Mouse (Mus musculus) MEL (cell line): ENCODE results near the gene Ddx55. TPM values are rescaled to one million over a fixed set of nuclear protein-coding genes. Genes with fewer than 3 reads are reported as not detected.
"Not testable (repeated sequence)": the region's sequence is repeated elsewhere in the genome, so short reads cannot be mapped to it uniquely, and the experiment has no call there.

Experiments
- DNase-seq: peaks from one replicate; pipeline ENCODE4 v3.0.0; 2011; ENCODE audit warnings: low read depth, low spot score
- H3K27ac ChIP-seq: 2 replicates; pipeline ENCODE4 v1.5.1; 2012; ENCODE audit warnings: low read depth, mild to moderate bottlenecking, control low read depth, low read length, moderate library complexity; ENCODE audit not compliant: control insufficient read depth
- H3K27me3 ChIP-seq, 2 experiments: fragments of 150-350 bp in 1 of 2; sonication (generic) in 1 of 2; 2 replicates each; pipeline ENCODE4 v1.6.1; 2012; ENCODE audit warnings: low read length in 2 of 2, mild to moderate bottlenecking in 2 of 2, improper control_type of control experiment in 1 of 2, moderate library complexity in 1 of 2; ENCODE audit not compliant: insufficient read depth in 2 of 2, control insufficient read depth in 1 of 2
- H3K36me3 ChIP-seq, 2 experiments: 2 replicates each; pipeline ENCODE4 v1.6.1; 2012 to 2014; ENCODE audit warnings: low read length in 2 of 2, improper control_type of control experiment in 1 of 2, inconsistent platforms in 1 of 2, mild to moderate bottlenecking in 1 of 2; ENCODE audit not compliant: insufficient read depth in 2 of 2, control insufficient read depth in 1 of 2
- H3K4me1 ChIP-seq, 2 experiments: fragments of 150-350 bp in 1 of 2; sonication (generic) in 1 of 2; 2 replicates each; pipeline ENCODE4 v1.6.1; 2012; ENCODE audit warnings: low read length in 2 of 2, improper control_type of control experiment in 1 of 2, mild to moderate bottlenecking in 1 of 2; ENCODE audit not compliant: insufficient read depth in 2 of 2, control insufficient read depth in 1 of 2
- H3K4me3 ChIP-seq, 2 experiments: fragments of 150-350 bp in 1 of 2; sonication (generic) in 1 of 2; 2 replicates each; pipeline ENCODE4 v1.5.1; 2012; ENCODE audit warnings: low read depth in 2 of 2, low read length in 2 of 2, mild to moderate bottlenecking in 2 of 2, moderate library complexity in 2 of 2, control low read depth in 1 of 2, improper control_type of control experiment in 1 of 2; ENCODE audit not compliant: control insufficient read depth in 1 of 2, insufficient read depth in 1 of 2
- H3K79me2 ChIP-seq: 2 replicates; pipeline ENCODE4 v1.6.1; 2012; ENCODE audit warnings: mild to moderate bottlenecking, low read length, moderate library complexity; ENCODE audit not compliant: control insufficient read depth, poor library complexity, insufficient read depth
- H3K9ac ChIP-seq: 2 replicates; pipeline ENCODE4 v1.6.1; 2012; ENCODE audit warnings: low read depth, mild to moderate bottlenecking, control low read depth, low read length, moderate library complexity; ENCODE audit not compliant: control insufficient read depth, poor library complexity, severe bottlenecking
- H3K9me3 ChIP-seq: fragments of 150-350 bp; sonication (generic); replicated peaks from 2 replicates; pipeline ENCODE4 v1.6.1; 2012; ENCODE audit warnings: mild to moderate bottlenecking, low read length, improper control_type of control experiment, moderate library complexity; ENCODE audit not compliant: insufficient read depth
- CHD1 ChIP-seq: IDR thresholded peaks from 2 replicates; pipeline ENCODE4 v1.6.1; 2012; ENCODE audit warnings: low read depth, mild to moderate bottlenecking, inconsistent platforms, low read length, improper control_type of control experiment
- CTCF ChIP-seq, 3 experiments: IDR thresholded peaks in 2 of 3; conservative IDR thresholded peaks in 1 of 3; 2 replicates each; pipeline ENCODE4 v1.5.1; 2011 to 2012; ENCODE audit warnings: low read length in 3 of 3, low read depth in 2 of 3, mild to moderate bottlenecking in 2 of 3, improper control_type of control experiment in 1 of 3, inconsistent platforms in 1 of 3, mixed read lengths in 1 of 3, moderate library complexity in 1 of 3; ENCODE audit not compliant: control insufficient read depth in 1 of 3, insufficient read depth in 1 of 3, poor library complexity in 1 of 3, severe bottlenecking in 1 of 3
- ETS1 ChIP-seq: IDR thresholded peaks from 2 replicates; pipeline ENCODE4 v1.6.1; 2012; ENCODE audit warnings: low read depth, mild to moderate bottlenecking, inconsistent platforms, low read length, improper control_type of control experiment, moderate library complexity
- GABPA ChIP-seq: IDR thresholded peaks from 2 replicates; pipeline ENCODE4 v1.6.1; 2012; ENCODE audit warnings: low read depth, mild to moderate bottlenecking, inconsistent platforms, low read length, improper control_type of control experiment, moderate library complexity
- GATA1 ChIP-seq: IDR thresholded peaks from 2 replicates; pipeline ENCODE4 v1.6.1; 2011; ENCODE audit warnings: low read depth, low read length, improper control_type of control experiment
- JUND ChIP-seq: IDR thresholded peaks from 2 replicates; pipeline ENCODE4 v1.6.1; 2011; ENCODE audit warnings: low read depth, mild to moderate bottlenecking, improper control_type of control experiment, low read length
- MAX ChIP-seq: IDR thresholded peaks from 2 replicates; pipeline ENCODE4 v1.6.1; 2011; ENCODE audit warnings: low read length, improper control_type of control experiment
- MAZ ChIP-seq: IDR thresholded peaks from 2 replicates; pipeline ENCODE4 v1.6.1; 2012; ENCODE audit warnings: low read depth, mild to moderate bottlenecking, inconsistent platforms, low read length, improper control_type of control experiment
- MYB ChIP-seq: IDR thresholded peaks from 2 replicates; pipeline ENCODE4 v1.6.1; 2011; ENCODE audit warnings: mild to moderate bottlenecking, low read depth, low read length, improper control_type of control experiment
- NRF1 ChIP-seq: IDR thresholded peaks from 2 replicates; pipeline ENCODE4 v1.6.1; 2014; ENCODE audit warnings: low read depth, mild to moderate bottlenecking, inconsistent platforms, low read length, improper control_type of control experiment, moderate library complexity; ENCODE audit not compliant: poor library complexity, insufficient read depth, severe bottlenecking
- POLR2A ChIP-seq, 2 experiments: IDR thresholded peaks; 2 replicates each; pipeline ENCODE4 v1.6.1; 2011 to 2012; ENCODE audit warnings: low read length in 2 of 2, mild to moderate bottlenecking in 2 of 2, control low read depth in 1 of 2, improper control_type of control experiment in 1 of 2, low read depth in 1 of 2, moderate library complexity in 1 of 2; ENCODE audit not compliant: control insufficient read depth in 1 of 2, insufficient read depth in 1 of 2, poor library complexity in 1 of 2
- TAL1 ChIP-seq: IDR thresholded peaks from 2 replicates; pipeline ENCODE4 v1.6.1; 2012; ENCODE audit warnings: mild to moderate bottlenecking, inconsistent platforms, low read length, moderate library complexity, mixed read lengths
- TCF12 ChIP-seq: IDR thresholded peaks from 2 replicates; pipeline ENCODE4 v1.6.1; 2014; ENCODE audit warnings: low read depth, mild to moderate bottlenecking, inconsistent platforms, low read length, improper control_type of control experiment, moderate library complexity
- UBTF ChIP-seq: IDR thresholded peaks from 2 replicates; pipeline ENCODE4 v1.6.1; 2012; ENCODE audit warnings: low read depth, mild to moderate bottlenecking, inconsistent platforms, low read length, improper control_type of control experiment, moderate library complexity, borderline replicate concordance; ENCODE audit not compliant: insufficient read depth
- USF1 ChIP-seq: IDR thresholded peaks from 2 replicates; pipeline ENCODE4 v1.6.1; 2014; ENCODE audit warnings: low read depth, mild to moderate bottlenecking, inconsistent platforms, low read length, improper control_type of control experiment, moderate library complexity
- ZKSCAN1 ChIP-seq: IDR thresholded peaks from 2 replicates; pipeline ENCODE4 v1.6.1; 2012; ENCODE audit warnings: low read depth, mild to moderate bottlenecking, inconsistent platforms, low read length, improper control_type of control experiment, moderate library complexity
- ZMIZ1 ChIP-seq: IDR thresholded peaks from 2 replicates; pipeline ENCODE4 v1.6.1; 2012; ENCODE audit warnings: low read depth, mild to moderate bottlenecking, inconsistent platforms, low read length, improper control_type of control experiment, moderate library complexity
- ZNF384 ChIP-seq: IDR thresholded peaks from 2 replicates; pipeline ENCODE4 v1.6.1; 2012; ENCODE audit warnings: low read depth, mild to moderate bottlenecking, inconsistent platforms, low read length, improper control_type of control experiment
- polyA plus RNA-seq, 2 experiments: library from polyadenylated mRNA; stranded (reverse) in 1 of 2; unstranded in 1 of 2; fragments of >175 nt in 1 of 2; fragments of >200 nt in 1 of 2; gene quantifications; 2 replicates each; pipeline versions ENCODE4 v1.2.1 to v1.2.4; 2012; ENCODE audit warnings: low replicate concordance in 2 of 2, low read depth in 1 of 2; ENCODE audit not compliant: insufficient read length in 2 of 2, insufficient read depth in 1 of 2, missing spikeins in 1 of 2
- total RNA-seq: library from RNA; depleted of rRNA; stranded (reverse); fragments of 300-350 nt; gene quantifications from 2 replicates; pipeline ENCODE4 v1.2.3, GENCODE M21; 2012

Ddx55 gene
- total and polyA plus RNA-seq, 3 experiments = 33.8 to 43.2 TPM; not detected in 1

- Histone ChIP-seq H3K9ac (no peak overlapping the region), H3K4me1 (no peaks in the 10 kb centered on the region)
- TF ChIP-seq JUND (no peak), TAL1 (no peak), USF1 (no peak), POLR2A (IDR thresholded peaks at IDR 0.05; ENCODE audit: control insufficient read depth in 1 of 2, insufficient read depth in 1 of 2, low read depth in 1 of 2, low read length in 2 of 2, poor library complexity in 1 of 2) (no peak), TCF12 (no peak), CHD1 (no peak), MAZ (no peak), GATA1 (no peak), GABPA (no peak), UBTF (no peak), NRF1 (no peak), ZMIZ1 (no peak), MYB (no peak), ZNF384 (no peak), CTCF (IDR thresholded peaks at IDR 0.05 in 2 of 3, conservative IDR thresholded peaks at IDR 0.05 in 1 of 3; ENCODE audit: control insufficient read depth in 1 of 3, insufficient read depth in 1 of 3, low read depth in 2 of 3, low read length in 3 of 3, poor library complexity in 1 of 3, severe bottlenecking in 1 of 3) (no peak), ETS1 (no peak), MAX (no peak), ZKSCAN1 (no peak)
- TF ChIP-seq, all 39 proteins: peak for 0
- Histone ChIP-seq H3K36me3 (peaks cover 0 to 2% of the 10 kb centered on the region in 2 experiments; a peak in 1 of 4 replicates), H3K27ac (no peak overlapping the region), H3K27me3 (no peaks in the 10 kb centered on the region), H3K9me3 (no peaks in the 10 kb centered on the region), H3K4me3 (no peak overlapping the region), H3K79me2 (no peaks in the 10 kb centered on the region)
- no peak for DNase-seq
Observed at GRCm38 (mm10) chr5:124598224-124599174, 45.8 kb downstream of the Ddx55 start.

DNA sequence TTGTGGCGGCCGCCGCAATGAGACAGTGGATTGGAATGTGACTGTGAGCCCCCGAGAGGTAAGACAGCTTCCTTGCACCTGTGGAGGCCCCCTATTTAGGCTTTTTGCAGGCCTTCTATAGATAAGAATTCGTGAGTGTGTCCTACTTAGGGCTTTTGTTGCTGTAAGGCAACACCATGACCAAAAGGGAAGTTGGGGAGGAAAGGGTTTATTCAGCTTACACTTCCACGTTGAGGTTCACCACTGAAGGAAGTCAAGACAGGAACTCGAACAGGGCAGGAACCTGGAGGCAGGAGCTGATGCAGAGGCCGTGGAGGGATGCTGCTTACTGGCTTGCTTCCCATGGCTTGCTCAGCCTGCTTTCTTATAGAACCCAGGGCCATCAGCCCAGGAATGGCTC, 47.1 kb downstream of the Ddx55 start:
- H3K9me3 ChIP-seq, H3K36me3 ChIP-seq, H3K9ac ChIP-seq, H3K4me1 ChIP-seq, H3K4me3 ChIP-seq, H3K27ac ChIP-seq, H3K27me3 ChIP-seq, H3K79me2 ChIP-seq: not testable (repeated sequence)
- DNase-seq = peak; percentile 50
